Mouse (Mus musculus) liver, adult 2 months (tissue): ENCODE measurements around the gene Stambpl1. TPM values are rescaled to one million over a fixed set of nuclear protein-coding genes. Genes with fewer than 3 reads are reported as not detected.

Experiments
- DNase-seq: peaks from one replicate; pipeline ENCODE4 v3.0.0-alpha.2; 2011; ENCODE audit warnings: low read depth, low spot score; ENCODE audit errors: extremely low read depth
- H3K27ac ChIP-seq: fragments of 200-500 bp; replicated peaks from 2 replicates; pipeline ENCODE4 v1.5.1; 2012; ENCODE audit warnings: low read depth, mild to moderate bottlenecking, control low read depth, inconsistent platforms, low read length; ENCODE audit not compliant: insufficient read depth
- H3K27me3 ChIP-seq: fragments of 200-500 bp; 2 replicates; pipeline ENCODE4 v1.6.1; 2012; ENCODE audit warnings: mild to moderate bottlenecking, moderate library complexity, low read length, inconsistent platforms; ENCODE audit not compliant: control insufficient read depth, insufficient read depth
- H3K36me3 ChIP-seq: fragments of 200-500 bp; 2 replicates; pipeline ENCODE4 v1.6.1; 2012; ENCODE audit warnings: low read length, inconsistent platforms; ENCODE audit not compliant: control insufficient read depth, insufficient read depth
- H3K4me1 ChIP-seq: fragments of 200-500 bp; 2 replicates; pipeline ENCODE4 v1.6.1; 2011; ENCODE audit warnings: low read length; ENCODE audit not compliant: control insufficient read depth, insufficient read depth
- H3K4me3 ChIP-seq: fragments of 200-500 bp; 2 replicates; pipeline ENCODE4 v1.5.1; 2011; ENCODE audit warnings: low read depth, mild to moderate bottlenecking, control low read depth, low read length, moderate library complexity; ENCODE audit not compliant: insufficient read depth
- H3K79me2 ChIP-seq: fragments of 200-500 bp; 2 replicates; pipeline ENCODE4 v1.6.1; 2012; ENCODE audit warnings: inconsistent platforms, mild to moderate bottlenecking, low read length, moderate library complexity; ENCODE audit not compliant: control insufficient read depth, insufficient read depth
- H3K9ac ChIP-seq: fragments of 200-500 bp; 2 replicates; pipeline ENCODE4 v1.6.1; 2012; ENCODE audit warnings: low read depth, mild to moderate bottlenecking, control low read depth, inconsistent platforms, low read length
- CTCF ChIP-seq: fragments of 200-500 bp; IDR thresholded peaks from 2 replicates; pipeline ENCODE4 v1.5.1; 2011; ENCODE audit warnings: low read depth, low read length, control low read depth
- POLR2A ChIP-seq: fragments of 200-500 bp; IDR thresholded peaks from 2 replicates; pipeline ENCODE4 v1.6.1; 2011; ENCODE audit warnings: low read length, control low read depth; ENCODE audit not compliant: insufficient read depth; ENCODE audit errors: extremely low read depth
- WGBS: fragments of 180-500 bp; shearing (Covaris S2); methylation state at CpG from one replicate; pipeline ENCODE4 v1.1.7; 2018; 5-methylcytosine and 5-hydroxymethylcytosine counted together
- polyA plus RNA-seq: library from polyadenylated mRNA; depleted of rRNA; stranded (reverse); fragments of >200 nt; gene quantifications from 2 replicates; pipeline ENCODE4 v1.2.3, GENCODE M21; 2012
- total RNA-seq: library from RNA; depleted of rRNA; stranded (reverse); fragments of >200 nt; gene quantifications from 2 replicates; pipeline ENCODE4 v1.2.3, GENCODE M21; 2014

Gene Stambpl1
- total and polyA plus RNA-seq, 2 experiments: 0.77 to 2.1 TPM

DNA sequence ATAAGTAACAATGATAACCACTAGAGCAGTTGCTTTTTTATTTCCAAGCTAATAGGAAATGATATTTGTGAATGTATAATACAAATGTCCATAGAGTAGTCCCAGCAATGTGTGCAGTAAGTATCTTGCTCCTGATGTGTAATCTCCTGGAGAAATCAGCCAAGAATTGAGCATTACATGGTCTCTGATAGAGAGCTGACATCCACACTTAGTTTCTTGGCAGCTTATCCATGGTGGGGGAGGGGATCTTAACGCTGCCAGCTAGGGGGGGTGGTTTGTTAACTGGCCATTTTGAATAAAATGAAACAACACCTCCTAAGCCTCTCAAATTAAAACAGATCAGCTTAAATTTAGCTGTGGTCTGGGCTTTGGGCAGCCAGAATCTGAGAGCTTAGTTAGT, 77.0 kb downstream of the Stambpl1 start:
- no peak for DNase-seq
- WGBS: 56% methylated on average over 1 of the region's 1 CpGs
- H3K4me1 ChIP-seq: no peaks in the 10 kb centered on the region
- no peaks in the 10 kb centered on the region for H3K36me3 ChIP-seq
- no peaks in the 10 kb centered on the region for H3K79me2 ChIP-seq
- no peaks in the 10 kb centered on the region for H3K27me3 ChIP-seq
- no peak overlapping the region for H3K27ac ChIP-seq
- no peak overlapping the region for H3K9ac ChIP-seq
- no peak overlapping the region for H3K4me3 ChIP-seq
- no peak for TF ChIP-seq CTCF
- TF ChIP-seq POLR2A: no peak

DNA sequence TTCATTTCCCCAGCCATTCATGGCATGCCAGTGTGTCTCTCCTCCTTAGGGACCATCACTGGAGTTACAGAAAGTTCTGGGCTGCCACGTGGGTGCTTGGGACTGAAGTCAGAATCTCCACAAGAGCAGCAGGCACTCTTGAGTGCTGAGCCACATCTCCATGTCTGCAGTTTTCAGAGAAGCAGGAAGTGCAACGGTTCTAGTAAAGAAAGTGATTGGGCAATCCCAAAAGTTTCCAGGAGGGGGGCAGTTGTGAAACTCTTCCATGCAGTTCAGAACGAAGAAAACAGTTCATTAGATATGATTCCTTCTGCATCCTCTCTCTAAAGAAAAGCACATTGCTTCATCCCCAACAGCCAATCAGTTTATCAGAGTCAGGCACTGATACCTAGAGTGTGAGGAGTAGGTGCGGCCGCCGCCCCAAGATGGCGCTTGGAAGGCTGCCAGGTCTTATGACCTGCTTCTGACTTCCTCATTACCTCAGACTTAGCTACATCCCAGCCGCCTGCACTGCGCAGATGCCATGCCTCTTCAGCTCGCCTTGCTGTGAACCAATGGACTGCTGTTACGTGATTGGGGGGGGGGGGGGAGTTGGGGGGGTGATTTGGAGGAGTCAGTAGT, 78.2 kb downstream of the Stambpl1 start:
- no peak overlapping the region for H3K27ac ChIP-seq
- no peak overlapping the region for H3K4me3 ChIP-seq
- TF ChIP-seq CTCF: no peak
- TF ChIP-seq POLR2A: no peak
- no peaks in the 10 kb centered on the region for H3K36me3 ChIP-seq
- WGBS: 74% methylated on average over 11 of the region's 11 CpGs
- H3K79me2 ChIP-seq: no peaks in the 10 kb centered on the region
- no peaks in the 10 kb centered on the region for H3K27me3 ChIP-seq
- H3K9ac ChIP-seq: no peak overlapping the region
- no peaks in the 10 kb centered on the region for H3K4me1 ChIP-seq
- no peak for DNase-seq

DNA sequence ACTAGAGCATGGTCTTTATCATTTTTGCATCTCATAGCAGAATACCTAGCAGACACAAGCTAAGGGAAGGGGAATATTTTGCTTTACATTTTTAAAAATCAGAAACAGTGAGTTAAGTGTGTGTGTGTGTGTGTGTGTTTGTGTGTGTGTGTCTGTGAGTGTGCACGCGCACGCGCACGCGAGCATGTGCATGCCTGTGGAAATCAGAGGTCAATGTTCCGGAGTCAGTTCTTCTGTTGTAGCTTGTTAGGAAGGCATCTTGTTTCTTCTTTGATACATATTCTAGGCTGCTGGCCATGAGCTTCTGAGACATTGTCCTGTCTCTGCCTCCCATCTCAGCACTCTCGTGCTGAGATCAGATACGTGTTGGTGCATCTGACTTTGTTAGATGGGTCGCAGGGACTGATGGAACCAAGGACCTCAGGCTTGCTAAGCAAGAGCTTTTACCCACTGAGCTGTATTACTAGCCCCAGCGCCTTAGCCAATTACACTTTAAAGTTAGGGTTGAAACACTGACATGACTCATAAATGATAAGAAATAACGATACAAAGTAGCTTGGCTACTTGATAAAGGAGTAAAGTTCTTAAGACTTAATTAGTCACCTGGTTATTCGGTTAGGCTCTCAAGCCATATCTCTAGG, 78.9 kb downstream of the Stambpl1 start:
- Histone ChIP-seq H3K79me2 (no peaks in the 10 kb centered on the region), H3K27me3 (no peaks in the 10 kb centered on the region), H3K27ac (no peak overlapping the region), H3K4me1 (no peaks in the 10 kb centered on the region), H3K9ac (no peak overlapping the region), H3K4me3 (no peak overlapping the region), H3K36me3 (no peaks in the 10 kb centered on the region)
- no peak for DNase-seq
- WGBS: 95% methylated on average over 13 of the region's 13 CpGs
- TF ChIP-seq POLR2A (no peak), CTCF (no peak)

DNA sequence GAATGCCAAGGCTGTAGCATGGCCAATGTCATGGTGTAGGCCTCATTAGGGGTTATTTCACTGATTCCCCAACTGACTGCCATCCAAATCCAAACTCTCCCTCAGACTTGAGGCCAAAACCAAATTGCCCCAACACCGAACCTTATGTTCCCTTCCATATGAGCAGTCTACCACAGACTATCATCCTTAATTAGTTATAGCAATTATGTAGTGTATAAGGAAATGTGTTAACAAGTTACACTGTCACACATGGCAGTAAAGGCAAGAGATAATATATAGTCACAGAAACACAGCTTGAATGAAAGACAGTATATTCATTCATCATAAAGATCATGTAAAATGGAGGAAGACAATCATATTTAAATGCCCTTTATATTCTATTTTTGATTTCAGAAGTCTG, 81.0 kb downstream of the Stambpl1 start:
- no peak for TF ChIP-seq CTCF

DNA sequence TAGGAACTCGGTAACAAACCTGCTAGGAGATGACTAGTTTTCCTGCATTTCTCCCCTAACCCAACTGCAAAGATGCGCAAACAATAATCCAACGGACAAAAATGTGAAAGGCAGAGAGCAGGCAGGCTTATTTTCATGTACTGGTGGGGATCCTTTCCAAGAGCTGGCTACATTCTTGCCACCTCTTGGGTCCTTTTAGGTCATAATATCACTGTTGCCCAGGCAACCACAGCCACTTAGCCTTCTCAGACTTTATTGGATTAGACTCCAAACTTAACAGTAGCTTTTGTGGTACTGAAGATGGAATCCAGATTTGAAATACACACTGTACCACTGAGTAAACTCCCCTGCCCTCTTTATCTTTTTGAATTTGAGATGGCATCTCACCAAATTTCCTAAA, 86.0 kb downstream of the Stambpl1 start:
- Histone ChIP-seq H3K27me3 (no peaks in the 10 kb centered on the region), H3K36me3 (no peaks in the 10 kb centered on the region), H3K4me1 (no peaks in the 10 kb centered on the region; the same call in 1 of the 2 replicates), H3K9ac (no peak overlapping the region), H3K79me2 (no peaks in the 10 kb centered on the region), H3K27ac (no peak overlapping the region), H3K4me3 (no peak overlapping the region)
- WGBS: 87% methylated on average over 3 of the region's 3 CpGs
- DNase-seq: no peak
- TF ChIP-seq POLR2A (no peak), CTCF (no peak)

More for the DNA sequence above, 81.0 kb downstream of the Stambpl1 start:
- H3K27ac ChIP-seq: no peak overlapping the region
- H3K4me3 ChIP-seq: no peak overlapping the region
- DNase-seq: no peak
- no peaks in the 10 kb centered on the region for H3K36me3 ChIP-seq
- no peaks in the 10 kb centered on the region for H3K79me2 ChIP-seq
- H3K4me1 ChIP-seq: no peaks in the 10 kb centered on the region
- no peak overlapping the region for H3K9ac ChIP-seq
- no peaks in the 10 kb centered on the region for H3K27me3 ChIP-seq
- WGBS: 100% methylated on average over 1 of the region's 1 CpGs

DNA sequence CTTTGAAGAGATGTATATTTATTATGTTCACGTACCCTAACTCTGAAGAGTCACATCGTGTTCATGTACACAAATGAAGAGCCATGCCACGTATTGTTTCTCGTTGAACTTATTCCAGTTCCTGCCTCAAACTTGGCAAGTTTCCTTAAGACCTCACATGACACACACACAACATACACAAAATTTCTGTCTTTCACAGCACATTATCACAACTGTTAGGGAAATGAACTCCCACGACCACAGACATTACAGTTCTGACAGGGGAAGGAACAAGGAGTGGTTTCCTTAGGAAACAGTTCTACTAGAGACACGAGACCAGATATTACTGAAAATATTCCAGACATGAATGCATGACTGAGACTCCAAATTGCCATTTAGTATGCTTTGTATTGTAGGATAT, 91.6 kb downstream of the Stambpl1 start:
- WGBS: 64% methylated on average over 6 of the region's 6 CpGs
- DNase-seq: peak; percentile 21
- Histone ChIP-seq H3K36me3 (no peaks in the 10 kb centered on the region), H3K4me3 (no peak overlapping the region), H3K9ac (no peak overlapping the region), H3K27ac (peak overlapping the region; percentile 52; the same call in 1 of the 2 replicates), H3K79me2 (no peaks in the 10 kb centered on the region), H3K27me3 (no peaks in the 10 kb centered on the region), H3K4me1 (peaks cover 1% of the 10 kb centered on the region; the same call in 1 of the 2 replicates)
- TF ChIP-seq CTCF (no peak), POLR2A (no peak)
